Mouse (Mus musculus): ENCODE results near the gene Pla1a. TPM values are rescaled to one million over a fixed set of nuclear protein-coding genes. Genes with fewer than 3 reads are reported as not detected.

Gene Pla1a
- polyA plus RNA-seq, 1 experiment from 2014 or later: 0.23 TPM

DNA sequence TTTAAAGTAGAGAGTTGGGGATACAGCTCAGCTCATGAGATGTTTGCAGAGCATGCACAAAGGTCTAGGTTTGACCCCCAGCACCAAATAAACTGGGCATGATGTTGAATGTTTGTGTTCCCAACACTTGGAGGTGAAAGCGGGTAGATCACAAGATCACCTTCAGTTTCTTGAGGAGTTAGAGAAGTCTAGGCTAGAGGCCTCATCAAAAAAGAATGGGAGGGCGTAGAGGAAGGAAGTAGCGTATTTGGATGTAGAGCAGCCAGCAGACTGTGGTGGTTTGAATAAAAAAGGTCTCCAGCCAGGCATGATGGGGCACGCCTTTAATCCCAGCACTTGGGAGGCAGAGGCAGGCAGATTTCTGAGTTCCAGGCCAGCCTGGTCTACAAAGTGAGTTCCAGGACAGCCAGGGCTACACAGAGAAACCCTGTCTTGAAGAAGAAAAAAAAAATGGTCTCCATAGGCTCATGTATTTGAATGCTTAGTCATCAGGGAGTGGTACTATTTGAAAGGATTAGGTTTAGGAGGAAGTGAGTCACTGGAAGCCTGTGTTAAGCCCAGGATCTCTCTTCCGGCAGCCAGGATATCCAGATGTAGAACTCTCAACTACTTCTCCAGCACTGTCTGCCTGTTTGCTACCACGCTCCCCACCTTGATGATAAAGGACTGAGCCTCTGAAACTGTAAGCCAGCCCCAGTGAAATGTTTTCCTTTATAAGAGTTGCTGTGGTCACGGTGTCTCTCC lies 10.9 kb upstream of the Pla1a start:
- DNase-seq (ENCODE audit: low spot score, missing footprints): peak; percentile 83
- WGBS: 98% methylated on average over 7 of the region's 7 CpGs
- Histone ChIP-seq H3K27me3 (ENCODE audit: control insufficient read depth, insufficient read depth, low read length) (no peaks in the 10 kb centered on the region), H3K36me3 (ENCODE audit: control insufficient read depth, insufficient read depth, low read length) (peaks cover 26% of the 10 kb centered on the region), H3K27ac (ENCODE audit: low read depth, low read length) (no peak overlapping the region), H3K4me2 (no peak overlapping the region), H3K9ac (ENCODE audit: low read length) (no peak overlapping the region), H3K9me3 (ENCODE audit: control insufficient read depth, low read length) (no peaks in the 10 kb centered on the region; the same call in 1 of the 2 replicates), H3K4me1 (ENCODE audit: control insufficient read depth, insufficient read depth, low read length) (no peaks in the 10 kb centered on the region), H3K4me3 (ENCODE audit: low read depth, low read length) (no peak overlapping the region)
- no peak for ATAC-seq (ENCODE audit: low FRiP score)

- Histone ChIP-seq H3K27me3 (ENCODE audit: control insufficient read depth, insufficient read depth, low read length) (no peaks in the 10 kb centered on the region), H3K9ac (ENCODE audit: low read length) (no peak overlapping the region), H3K4me2 (no peak overlapping the region), H3K9me3 (ENCODE audit: control insufficient read depth, low read length) (no peaks in the 10 kb centered on the region; the same call in 1 of the 2 replicates), H3K36me3 (ENCODE audit: control insufficient read depth, insufficient read depth, low read length) (peaks cover 23% of the 10 kb centered on the region), H3K4me3 (ENCODE audit: low read depth, low read length) (no peak overlapping the region), H3K4me1 (ENCODE audit: control insufficient read depth, insufficient read depth, low read length) (no peaks in the 10 kb centered on the region), H3K27ac (ENCODE audit: low read depth, low read length) (no peak overlapping the region)
- DNase-seq (ENCODE audit: low spot score, missing footprints) (peak; percentile 57), ATAC-seq (ENCODE audit: low FRiP score) (no peak)
- 86% methylated on average over 8 of the region's 8 CpGs for WGBS
Observed at GRCm38 (mm10) chr16:38442216-38442615, 9.3 kb upstream of the Pla1a start.

GRCm38 (mm10) chr16:38441611-38442010 lies 8.7 kb upstream of the Pla1a start:
- H3K4me2 ChIP-seq: no peak overlapping the region
- H3K27me3 ChIP-seq (ENCODE audit: control insufficient read depth, insufficient read depth, low read length): no peaks in the 10 kb centered on the region
- no peak overlapping the region for H3K9ac ChIP-seq (ENCODE audit: low read length)
- no peaks in the 10 kb centered on the region for H3K4me1 ChIP-seq (ENCODE audit: control insufficient read depth, insufficient read depth, low read length)
- H3K36me3 ChIP-seq (ENCODE audit: control insufficient read depth, insufficient read depth, low read length): peaks cover 17% of the 10 kb centered on the region
- H3K4me3 ChIP-seq (ENCODE audit: low read depth, low read length): no peak overlapping the region
- 83% methylated on average over 5 of the region's 5 CpGs for WGBS
- DNase-seq (ENCODE audit: low spot score, missing footprints) (no peak), ATAC-seq (ENCODE audit: low FRiP score) (no peak)
- H3K27ac ChIP-seq (ENCODE audit: low read depth, low read length): no peak overlapping the region
- H3K9me3 ChIP-seq (ENCODE audit: control insufficient read depth, low read length): no peaks in the 10 kb centered on the region; the same call in 1 of the 2 replicates

GRCm38 (mm10) chr16:38440403-38440802 lies 7.5 kb upstream of the Pla1a start:
- WGBS: 84% methylated on average over 6 of the region's 6 CpGs
- Histone ChIP-seq H3K4me1 (ENCODE audit: control insufficient read depth, insufficient read depth, low read length) (no peaks in the 10 kb centered on the region), H3K9me3 (ENCODE audit: control insufficient read depth, low read length) (no peaks in the 10 kb centered on the region; the same call in 1 of the 2 replicates), H3K9ac (ENCODE audit: low read length) (no peak overlapping the region), H3K4me2 (no peak overlapping the region), H3K27me3 (ENCODE audit: control insufficient read depth, insufficient read depth, low read length) (no peaks in the 10 kb centered on the region), H3K27ac (ENCODE audit: low read depth, low read length) (no peak overlapping the region), H3K36me3 (ENCODE audit: control insufficient read depth, insufficient read depth, low read length) (peaks cover 7% of the 10 kb centered on the region; the same call in 1 of the 2 replicates), H3K4me3 (ENCODE audit: low read depth, low read length) (no peak overlapping the region)
- DNase-seq (ENCODE audit: low spot score, missing footprints) (no peak), ATAC-seq (ENCODE audit: low FRiP score) (no peak)

DNA sequence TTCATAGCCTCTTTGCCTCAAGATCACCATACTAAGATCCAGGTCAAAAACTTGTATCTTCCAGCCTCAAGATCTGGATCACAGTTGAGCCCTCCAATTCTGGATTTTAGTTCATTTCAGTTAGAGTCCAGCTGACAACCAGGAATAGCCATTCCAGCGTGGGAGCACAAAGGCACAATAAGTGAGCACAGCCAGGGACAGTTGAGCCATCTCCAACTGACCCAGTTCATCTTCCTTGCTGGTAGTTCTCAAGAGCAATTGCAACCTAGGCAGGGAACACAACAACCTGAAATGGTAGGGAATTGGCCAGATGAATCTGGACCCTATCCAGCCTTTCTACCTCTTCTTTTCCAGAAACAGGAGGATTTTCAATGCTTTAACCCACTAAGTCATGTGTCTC lies 6.2 kb upstream of the Pla1a start:
- WGBS: 91% methylated on average over 1 of the region's 1 CpGs
- ATAC-seq (ENCODE audit: low FRiP score) (no peak), DNase-seq (ENCODE audit: low spot score, missing footprints) (peak; percentile 19)
- Histone ChIP-seq H3K4me1 (ENCODE audit: control insufficient read depth, insufficient read depth, low read length) (no peaks in the 10 kb centered on the region), H3K27ac (ENCODE audit: low read depth, low read length) (no peak overlapping the region), H3K9me3 (ENCODE audit: control insufficient read depth, low read length) (no peaks in the 10 kb centered on the region), H3K9ac (ENCODE audit: low read length) (no peak overlapping the region), H3K36me3 (ENCODE audit: control insufficient read depth, insufficient read depth, low read length) (no peaks in the 10 kb centered on the region), H3K4me2 (no peak overlapping the region), H3K27me3 (ENCODE audit: control insufficient read depth, insufficient read depth, low read length) (no peaks in the 10 kb centered on the region), H3K4me3 (ENCODE audit: low read depth, low read length) (no peak overlapping the region)

DNA sequence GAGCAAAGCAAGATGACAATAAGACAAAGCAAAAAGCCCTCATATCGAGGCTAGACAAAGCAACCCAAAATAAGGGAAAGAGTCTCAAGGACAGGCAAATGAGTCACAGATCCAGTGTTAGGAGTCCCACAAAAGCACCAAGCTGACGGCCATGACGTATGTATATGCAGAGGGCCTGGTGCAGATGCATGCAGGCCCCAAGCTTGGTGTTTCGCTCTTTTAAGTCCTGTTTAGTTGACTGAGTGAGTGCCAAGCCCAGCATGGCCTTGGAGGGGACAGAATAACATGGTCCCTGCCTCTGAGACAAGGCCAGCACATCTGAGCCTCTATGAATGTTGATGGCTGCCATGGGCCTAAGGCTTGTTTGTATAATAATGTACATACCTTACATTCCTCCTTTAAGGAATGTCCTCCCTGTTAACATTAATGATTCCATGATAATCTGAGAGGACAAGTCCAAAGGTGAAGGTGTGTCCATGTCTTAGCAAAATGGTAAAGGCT lies 1.4 kb upstream of the Pla1a start:
- Histone ChIP-seq H3K4me1 (ENCODE audit: control insufficient read depth, insufficient read depth, low read length) (peaks cover 3% of the 10 kb centered on the region; the same call in 1 of the 2 replicates), H3K4me3 (ENCODE audit: low read depth, low read length) (no peak overlapping the region), H3K9me3 (ENCODE audit: control insufficient read depth, low read length) (no peaks in the 10 kb centered on the region), H3K27ac (ENCODE audit: low read depth, low read length) (no peak overlapping the region), H3K36me3 (ENCODE audit: control insufficient read depth, insufficient read depth, low read length) (no peaks in the 10 kb centered on the region), H3K9ac (ENCODE audit: low read length) (no peak overlapping the region), H3K27me3 (ENCODE audit: control insufficient read depth, insufficient read depth, low read length) (no peaks in the 10 kb centered on the region), H3K4me2 (no peak overlapping the region)
- DNase-seq (ENCODE audit: low spot score, missing footprints) (peak; percentile 41), ATAC-seq (ENCODE audit: low FRiP score) (no peak)
- 88% methylated on average over 4 of the region's 4 CpGs for WGBS

DNA sequence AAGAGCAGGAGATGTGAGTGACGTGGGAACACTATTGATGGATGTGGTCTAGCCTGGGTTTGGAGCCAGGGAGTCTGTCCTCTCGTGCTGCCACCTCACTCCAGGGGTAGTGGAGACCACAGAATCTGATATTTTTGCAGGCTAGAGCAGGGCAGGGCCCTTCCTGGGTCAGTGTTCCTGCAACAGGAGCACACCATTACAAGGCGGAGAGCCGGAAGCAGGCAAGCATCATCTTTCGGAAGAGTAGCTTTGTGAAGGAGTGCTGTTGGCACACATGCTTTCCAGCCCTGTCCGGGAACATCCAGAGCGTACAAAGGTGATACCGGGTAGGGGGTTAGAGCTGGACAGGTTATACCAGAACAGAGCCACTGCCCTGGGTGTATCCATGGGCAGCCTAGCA lies 569 bp upstream of the Pla1a start:
- 91% methylated on average over 8 of the region's 8 CpGs for WGBS
- H3K27ac ChIP-seq (ENCODE audit: low read depth, low read length): no peak overlapping the region
- no peak overlapping the region for H3K4me2 ChIP-seq
- H3K27me3 ChIP-seq (ENCODE audit: control insufficient read depth, insufficient read depth, low read length): no peaks in the 10 kb centered on the region
- no peaks in the 10 kb centered on the region for H3K36me3 ChIP-seq (ENCODE audit: control insufficient read depth, insufficient read depth, low read length)
- ATAC-seq (ENCODE audit: low FRiP score) (no peak), DNase-seq (ENCODE audit: low spot score, missing footprints) (peak; percentile 56)
- no peaks in the 10 kb centered on the region for H3K9me3 ChIP-seq (ENCODE audit: control insufficient read depth, low read length)
- no peak overlapping the region for H3K9ac ChIP-seq (ENCODE audit: low read length)
- H3K4me1 ChIP-seq (ENCODE audit: control insufficient read depth, insufficient read depth, low read length): peaks cover 3% of the 10 kb centered on the region; the same call in 1 of the 2 replicates
- no peak overlapping the region for H3K4me3 ChIP-seq (ENCODE audit: low read depth, low read length)

DNA sequence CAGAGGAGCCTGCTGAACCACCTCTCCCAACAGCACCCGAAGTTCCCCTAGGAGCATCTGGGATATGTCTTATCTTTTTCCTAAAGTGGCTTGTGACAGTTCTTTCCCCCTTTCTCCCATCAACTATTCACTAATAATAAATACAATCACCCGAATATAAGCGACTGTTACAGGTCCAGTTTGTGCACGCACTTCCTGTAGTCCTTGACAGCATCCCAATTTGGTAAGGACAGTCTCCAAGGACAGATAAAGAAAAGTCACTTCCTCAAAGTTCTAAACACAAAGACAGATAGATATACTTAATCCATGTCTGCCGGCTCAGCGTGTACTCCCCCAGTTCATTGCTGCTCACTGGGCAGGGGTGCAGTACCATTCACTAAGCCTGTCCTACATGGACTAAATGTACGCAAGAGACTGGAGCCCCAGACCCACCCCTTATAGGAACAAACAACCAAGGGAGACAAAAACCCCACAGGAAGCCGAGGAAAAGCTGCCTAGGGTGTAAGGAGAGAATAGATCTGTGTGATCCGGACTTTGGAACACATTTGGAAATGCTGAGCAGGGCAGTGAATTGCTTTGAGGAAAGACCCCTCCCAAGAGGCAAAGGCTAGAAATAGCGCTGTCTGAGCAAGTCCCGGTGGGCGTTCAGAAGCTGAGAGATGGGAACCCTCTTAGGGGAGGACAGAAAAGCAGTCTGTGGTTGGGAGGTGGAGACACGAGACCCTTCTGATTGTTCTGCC lies 1.3 kb downstream of the Pla1a start:
- H3K4me3 ChIP-seq (ENCODE audit: low read depth, low read length): no peak overlapping the region
- no peak overlapping the region for H3K4me2 ChIP-seq
- WGBS: 47% methylated on average over 13 of the region's 13 CpGs
- peak; percentile 82 for DNase-seq (ENCODE audit: low spot score, missing footprints)
- H3K9ac ChIP-seq (ENCODE audit: low read length): no peak overlapping the region
- no peaks in the 10 kb centered on the region for H3K36me3 ChIP-seq (ENCODE audit: control insufficient read depth, insufficient read depth, low read length)
- no peak overlapping the region for H3K27ac ChIP-seq (ENCODE audit: low read depth, low read length)
- no peaks in the 10 kb centered on the region for H3K27me3 ChIP-seq (ENCODE audit: control insufficient read depth, insufficient read depth, low read length)
- ATAC-seq (ENCODE audit: low FRiP score): no peak
- peaks cover 3% of the 10 kb centered on the region; the same call in 1 of the 2 replicates for H3K4me1 ChIP-seq (ENCODE audit: control insufficient read depth, insufficient read depth, low read length)
- no peaks in the 10 kb centered on the region for H3K9me3 ChIP-seq (ENCODE audit: control insufficient read depth, low read length)

GRCm38 (mm10) chr16:38425799-38426198 lies 7.1 kb downstream of the Pla1a start:
- no peak overlapping the region for H3K27ac ChIP-seq (ENCODE audit: low read depth, low read length)
- no peaks in the 10 kb centered on the region for H3K4me1 ChIP-seq (ENCODE audit: control insufficient read depth, insufficient read depth, low read length)
- no peak overlapping the region for H3K9ac ChIP-seq (ENCODE audit: low read length)
- no peak overlapping the region for H3K4me2 ChIP-seq
- ATAC-seq (ENCODE audit: low FRiP score) (no peak), DNase-seq (ENCODE audit: low spot score, missing footprints) (no peak)
- no peak overlapping the region for H3K4me3 ChIP-seq (ENCODE audit: low read depth, low read length)
- 86% methylated on average over 1 of the region's 1 CpGs for WGBS
- no peaks in the 10 kb centered on the region for H3K27me3 ChIP-seq (ENCODE audit: control insufficient read depth, insufficient read depth, low read length)
- H3K36me3 ChIP-seq (ENCODE audit: control insufficient read depth, insufficient read depth, low read length): no peaks in the 10 kb centered on the region
- H3K9me3 ChIP-seq (ENCODE audit: control insufficient read depth, low read length): no peaks in the 10 kb centered on the region
